Mouse (Mus musculus) embryonic facial prominence, embryonic 10.5 days (tissue): ENCODE data around the gene Nsmf. TPM values are rescaled to one million over a fixed set of nuclear protein-coding genes. Genes with fewer than 3 reads are reported as not detected.
A peak's percentile ranks its signal among the peaks of the same experiment; 100 is the strongest.

Source experiments
- DNase-seq: peaks from one replicate; pipeline ENCODE4 v3.0.0-alpha.2; 2017; ENCODE audit warnings: low spot score
- H3K27ac ChIP-seq: fragments of 300-500 bp; sonication (generic); replicated peaks from 2 replicates; pipeline ENCODE4 v1.5.1; 2016; ENCODE audit warnings: mild to moderate bottlenecking
- H3K27me3 ChIP-seq: fragments of 300-500 bp; sonication (generic); replicated peaks from 2 replicates; pipeline ENCODE4 v1.6.1; 2016; ENCODE audit warnings: low read depth, mild to moderate bottlenecking; ENCODE audit not compliant: poor library complexity, severe bottlenecking
- H3K36me3 ChIP-seq: fragments of 300-500 bp; sonication (generic); replicated peaks from 2 replicates; pipeline ENCODE4 v1.6.1; 2016; ENCODE audit warnings: mild to moderate bottlenecking, moderate library complexity
- H3K4me1 ChIP-seq: fragments of 300-500 bp; sonication (generic); 2 replicates; pipeline ENCODE4 v1.6.1; 2016
- H3K4me3 ChIP-seq: fragments of 300-500 bp; sonication (generic); 2 replicates; pipeline ENCODE4 v1.5.1; 2016; ENCODE audit warnings: mild to moderate bottlenecking, moderate library complexity
- H3K9me3 ChIP-seq: fragments of 300-500 bp; sonication (generic); 2 replicates; pipeline ENCODE4 v1.6.1; 2016; ENCODE audit warnings: mild to moderate bottlenecking
- WGBS: fragments of 180-500 bp; shearing (Covaris S2); methylation state at CpG from one replicate; pipeline ENCODE4 v1.1.7; 2016; 5-methylcytosine and 5-hydroxymethylcytosine counted together
- polyA plus RNA-seq: library from polyadenylated mRNA; unstranded; fragments of >200 nt; fragmentation: Nextera tagmentation; extraction: Ambion mirVana; gene quantifications from 2 replicates; pipeline ENCODE4 v1.2.1, GENCODE M21; 2016

The Nsmf gene
- polyA plus RNA-seq, result 67.3 and 68.6 TPM in 2 replicates

DNA sequence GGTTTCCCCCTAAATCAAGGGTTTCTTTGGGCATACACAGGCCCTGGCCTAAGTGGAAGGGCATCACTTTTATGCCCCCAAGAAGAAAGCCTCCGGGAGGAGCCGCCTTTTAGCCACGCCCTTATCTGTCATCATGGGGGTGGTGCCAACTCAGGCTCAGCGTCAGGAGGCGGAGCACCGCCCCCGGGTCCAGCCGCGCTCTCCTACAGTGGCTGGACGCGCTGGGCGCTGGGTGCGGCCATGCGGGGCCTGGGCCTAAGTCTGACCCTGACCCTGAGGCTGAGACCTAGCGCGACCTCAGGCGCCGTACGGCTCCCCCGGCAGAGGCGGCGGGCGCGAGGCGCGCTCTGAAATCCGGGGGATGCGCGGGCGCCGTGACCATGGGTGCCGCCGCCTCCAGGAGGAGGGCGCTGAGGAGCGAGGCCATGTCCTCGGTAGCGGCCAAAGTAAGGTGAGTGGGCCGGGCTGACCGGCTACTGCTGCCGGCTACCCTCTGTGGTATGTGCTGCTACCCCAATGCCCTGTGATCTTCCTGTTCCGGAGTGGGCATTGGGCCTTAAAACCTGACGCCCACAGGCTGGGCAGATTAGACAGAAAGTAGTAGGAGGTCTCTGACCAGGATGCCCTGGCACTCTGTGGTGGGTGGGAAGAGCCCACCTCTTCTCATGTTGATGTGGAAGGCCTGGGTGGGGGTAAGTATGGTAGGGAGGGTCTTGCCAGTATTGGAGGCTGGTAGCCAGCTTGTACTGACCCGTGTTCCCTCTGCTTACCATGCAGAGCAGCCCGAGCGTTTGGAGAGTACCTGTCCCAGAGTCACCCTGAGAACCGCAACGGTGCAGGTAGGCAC is at the start of gene Nsmf:
Gene Nsmf (plus strand): TSS at position 135 of the 847 bp plus-strand sequence.
- Histone ChIP-seq H3K4me3 (peak within 1 kb of the TSS; percentile 95), H3K27ac (peak within 1 kb of the TSS; percentile 92), H3K9me3 (no peaks in the 10 kb centered on the region), H3K27me3 (no peaks in the 10 kb centered on the region), H3K36me3 (peaks cover 40% of the 10 kb centered on the region), H3K4me1 (peaks cover 24% of the 10 kb centered on the region)
- peak; percentile 89 for DNase-seq
- 5% methylated on average over 47 of the region's 47 CpGs for WGBS

DNA sequence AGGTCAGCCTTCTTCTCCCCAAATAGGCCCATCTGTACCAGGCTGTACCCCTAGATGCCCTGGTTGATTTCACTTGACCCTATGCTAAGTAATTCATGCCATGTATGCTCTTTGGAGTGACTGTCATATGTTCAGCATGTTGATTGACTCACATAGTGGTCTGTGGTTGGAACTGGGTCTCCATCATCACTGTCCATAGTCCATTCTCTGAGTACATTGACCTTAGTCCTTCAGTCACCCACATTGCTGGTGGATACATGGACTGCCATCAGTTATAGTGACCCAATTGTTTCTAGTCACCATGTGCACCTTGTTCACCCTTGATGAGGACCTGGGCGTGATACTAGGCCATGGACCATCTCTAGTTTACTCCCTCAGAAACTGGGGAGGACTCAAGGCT is 47.4 kb upstream of the Nsmf start:
- 84% methylated on average over 1 of the region's 1 CpGs for WGBS
- DNase-seq, result no peak
- Histone ChIP-seq H3K4me1 (no peaks in the 10 kb centered on the region), H3K36me3 (no peaks in the 10 kb centered on the region), H3K9me3 (no peaks in the 10 kb centered on the region), H3K4me3 (no peak overlapping the region), H3K27me3 (no peaks in the 10 kb centered on the region), H3K27ac (no peak overlapping the region)

DNA sequence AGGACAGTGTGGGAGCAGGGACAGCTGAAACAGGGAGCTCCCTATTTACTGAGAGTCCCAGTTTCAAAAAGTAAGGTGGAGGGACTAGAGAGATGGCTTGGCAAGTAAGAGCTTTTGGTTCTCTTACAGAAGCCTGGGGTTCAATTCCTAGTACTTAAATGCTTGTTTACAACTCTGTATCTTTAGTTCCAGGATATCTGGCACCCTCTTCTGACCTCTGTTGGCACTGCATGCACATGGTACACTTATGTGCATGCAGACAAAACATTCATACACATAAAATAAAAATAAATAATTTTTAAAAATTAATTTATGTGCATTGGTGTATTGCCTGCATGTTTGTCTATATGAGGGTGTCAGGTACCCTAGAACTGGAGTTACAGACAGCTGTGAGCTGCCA is 45.9 kb upstream of the Nsmf start:
- Histone ChIP-seq H3K9me3 (no peaks in the 10 kb centered on the region), H3K4me3 (no peak overlapping the region), H3K27ac (no peak overlapping the region), H3K27me3 (no peaks in the 10 kb centered on the region), H3K36me3 (no peaks in the 10 kb centered on the region), H3K4me1 (no peaks in the 10 kb centered on the region)
- no peak for DNase-seq

DNA sequence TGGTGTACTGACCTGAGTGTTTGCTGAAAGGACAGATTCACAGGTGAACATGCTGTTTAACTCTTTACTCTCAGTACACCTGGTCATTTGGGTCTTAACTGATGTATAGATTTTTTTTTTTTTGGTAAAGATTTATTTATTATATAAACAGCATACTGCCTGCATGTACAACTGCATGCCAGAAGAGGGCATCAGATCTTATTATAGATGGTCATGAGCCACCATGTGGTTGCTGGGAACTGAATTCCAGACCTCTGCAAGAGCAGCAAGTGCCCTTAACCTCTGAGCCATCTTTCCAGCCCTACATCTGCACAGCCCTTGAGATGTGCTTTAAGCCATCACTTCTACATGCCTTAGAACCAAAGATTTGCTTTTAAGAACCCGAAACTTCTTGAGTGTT is 31.5 kb upstream of the Nsmf start:
- no peak for DNase-seq
- no peaks in the 10 kb centered on the region for H3K9me3 ChIP-seq
- no peaks in the 10 kb centered on the region for H3K27me3 ChIP-seq
- H3K4me3 ChIP-seq, result no peak overlapping the region
- peaks cover 7% of the 10 kb centered on the region; the same call in 1 of the 2 replicates for H3K4me1 ChIP-seq
- no peaks in the 10 kb centered on the region; the same call in 1 of the 2 replicates for H3K36me3 ChIP-seq
- 96% methylated on average over 1 of the region's 1 CpGs for WGBS
- H3K27ac ChIP-seq, result no peak overlapping the region

DNA sequence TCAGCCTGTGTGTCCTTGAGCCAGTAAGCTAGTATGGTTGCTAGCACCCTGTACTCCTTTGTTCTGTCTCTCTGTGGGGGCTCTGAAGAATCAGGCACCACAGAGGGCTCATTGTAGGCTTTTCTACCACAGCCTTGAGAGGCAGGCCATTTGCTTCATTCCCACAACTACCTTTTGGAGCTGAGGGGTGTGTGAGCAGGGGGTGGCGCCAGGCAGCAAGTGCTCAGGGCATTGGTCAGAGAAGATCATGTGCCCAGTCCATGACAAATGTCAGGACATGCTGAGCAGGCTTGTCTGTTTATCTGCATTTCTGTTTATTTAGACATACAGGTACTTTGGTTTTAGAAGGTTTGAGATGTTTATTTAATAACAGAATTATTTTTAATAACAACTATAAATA is 29.0 kb upstream of the Nsmf start:
- Histone ChIP-seq H3K9me3 (no peaks in the 10 kb centered on the region), H3K36me3 (no peaks in the 10 kb centered on the region), H3K4me3 (no peak overlapping the region), H3K27me3 (no peaks in the 10 kb centered on the region), H3K27ac (no peak overlapping the region), H3K4me1 (peaks cover 7% of the 10 kb centered on the region; the same call in 1 of the 2 replicates)
- DNase-seq, result no peak
- WGBS, result 85% methylated on average over 1 of the region's 1 CpGs

DNA sequence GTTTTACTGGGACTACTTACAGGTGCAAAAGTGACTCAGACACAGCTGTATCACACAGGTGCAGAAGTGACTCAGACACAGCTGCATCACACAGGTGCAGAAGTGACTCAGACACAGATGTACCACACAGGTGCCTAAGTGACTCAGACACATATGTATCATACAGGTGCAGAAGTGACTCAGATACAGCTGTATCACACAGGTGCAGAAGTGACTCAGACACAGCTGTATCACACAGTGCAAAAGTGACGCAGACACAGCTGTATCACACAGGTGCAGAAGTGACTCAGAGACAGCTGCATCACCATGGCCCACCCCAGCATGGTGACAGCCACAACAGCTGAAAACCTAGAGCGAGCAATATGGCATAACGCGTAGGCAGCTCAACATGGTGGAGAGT is 19.2 kb upstream of the Nsmf start:
- no peak overlapping the region for H3K27ac ChIP-seq
- no peak for DNase-seq
- H3K27me3 ChIP-seq, result no peaks in the 10 kb centered on the region
- no peaks in the 10 kb centered on the region for H3K36me3 ChIP-seq
- 98% methylated on average over 4 of the region's 4 CpGs for WGBS
- H3K4me3 ChIP-seq, result no peak overlapping the region
- no peaks in the 10 kb centered on the region for H3K9me3 ChIP-seq
- H3K4me1 ChIP-seq, result no peaks in the 10 kb centered on the region

DNA sequence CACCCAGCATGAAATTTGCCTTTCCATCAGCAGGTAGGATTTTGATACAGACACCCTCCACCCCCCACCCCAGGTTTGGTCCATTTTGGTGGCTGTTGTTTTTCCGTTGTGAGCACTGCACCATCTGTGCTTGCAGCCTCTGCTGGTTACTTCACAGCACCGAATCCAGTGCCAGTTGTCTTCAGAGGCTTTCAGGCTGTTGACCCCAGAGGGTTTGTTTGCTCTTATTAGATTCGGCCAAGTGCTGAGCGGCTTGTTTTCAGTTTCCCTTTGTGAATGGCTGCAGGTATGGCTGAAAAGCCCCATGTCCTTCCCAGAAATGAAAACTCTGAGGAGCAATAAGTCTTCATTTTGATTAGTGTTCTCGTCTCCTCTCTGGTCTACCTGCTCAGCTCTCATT is 14.1 kb upstream of the Nsmf start:
- WGBS, result 83% methylated on average over 5 of the region's 5 CpGs
- DNase-seq, result no peak

DNA sequence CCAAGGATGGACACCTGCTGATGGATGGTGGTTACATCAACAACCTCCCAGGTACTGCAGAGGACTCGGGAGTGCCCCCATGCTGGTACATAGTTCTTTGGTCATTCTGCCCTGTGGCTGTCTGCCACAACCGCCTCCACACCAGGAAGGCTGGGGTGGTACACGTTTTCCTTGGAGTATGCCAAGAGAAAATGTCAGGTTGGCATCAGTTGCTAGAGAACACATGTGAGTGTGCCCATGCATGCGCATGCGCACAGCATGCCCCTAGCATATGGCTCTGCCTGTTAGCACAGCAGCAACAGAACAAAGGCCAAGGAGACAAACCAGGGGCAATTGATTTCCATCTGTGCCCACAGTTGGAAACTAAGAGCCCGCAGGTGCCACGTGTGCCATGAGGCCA is 3.2 kb upstream of the Nsmf start:
- WGBS, result 92% methylated on average over 7 of the region's 7 CpGs

More for the DNA sequence above, 14.1 kb upstream of the Nsmf start:
- H3K27me3 ChIP-seq, result no peaks in the 10 kb centered on the region
- H3K4me3 ChIP-seq, result no peak overlapping the region
- H3K36me3 ChIP-seq, result no peaks in the 10 kb centered on the region
- H3K27ac ChIP-seq, result no peak overlapping the region
- H3K4me1 ChIP-seq, result no peaks in the 10 kb centered on the region
- H3K9me3 ChIP-seq, result no peaks in the 10 kb centered on the region

DNA sequence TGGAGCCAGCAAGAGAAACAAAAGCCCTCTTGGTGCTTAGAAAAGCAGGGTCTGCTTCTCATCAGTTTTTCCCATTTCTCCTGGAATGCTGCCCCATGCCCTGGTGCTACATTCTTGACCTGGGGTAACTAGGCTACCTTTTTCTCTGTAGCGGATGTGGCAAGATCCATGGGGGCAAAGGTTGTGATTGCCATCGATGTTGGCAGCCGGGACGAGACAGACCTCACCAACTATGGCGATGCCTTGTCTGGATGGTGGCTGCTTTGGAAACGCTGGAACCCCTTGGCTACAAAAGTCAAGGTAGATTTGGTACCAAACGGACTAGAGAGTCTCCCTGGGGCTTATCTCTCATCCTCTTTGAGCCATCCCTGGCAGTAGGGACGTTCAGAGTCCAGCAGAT is 2.7 kb upstream of the Nsmf start:
- peaks cover 24% of the 10 kb centered on the region for H3K4me1 ChIP-seq
- H3K36me3 ChIP-seq, result peaks cover 13% of the 10 kb centered on the region
- 85% methylated on average over 8 of the region's 8 CpGs for WGBS
- no peak overlapping the region for H3K27ac ChIP-seq
- H3K9me3 ChIP-seq, result no peaks in the 10 kb centered on the region
- DNase-seq, result no peak
- H3K27me3 ChIP-seq, result no peaks in the 10 kb centered on the region
- H3K4me3 ChIP-seq, result no peak overlapping the region

More for the DNA sequence above, 3.2 kb upstream of the Nsmf start:
- Histone ChIP-seq H3K4me3 (no peak overlapping the region), H3K36me3 (peaks cover 9% of the 10 kb centered on the region; the same call in 1 of the 2 replicates), H3K27me3 (no peaks in the 10 kb centered on the region), H3K27ac (no peak overlapping the region), H3K9me3 (no peaks in the 10 kb centered on the region), H3K4me1 (peaks cover 22% of the 10 kb centered on the region)
- no peak for DNase-seq

DNA sequence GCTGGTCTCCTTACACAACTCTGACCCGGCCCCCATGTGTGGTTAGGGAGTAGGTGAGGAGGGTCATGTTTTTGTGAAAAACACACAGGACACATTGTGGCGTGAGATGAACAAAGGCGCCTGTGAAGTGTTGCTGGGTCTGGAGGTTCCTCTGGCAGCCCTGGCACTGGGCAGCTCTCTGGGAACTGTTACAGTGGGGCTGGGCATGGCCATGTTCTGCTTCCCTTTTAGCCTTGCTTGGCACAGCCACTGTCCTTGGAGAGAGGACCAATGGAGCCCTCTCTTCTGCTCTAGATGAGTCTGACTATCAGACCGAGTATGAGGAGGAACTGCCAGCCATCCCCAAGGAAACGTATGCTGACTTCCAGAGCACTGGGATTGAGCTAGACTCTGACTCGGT is 1.1 kb upstream of the Nsmf start:
- H3K4me3 ChIP-seq, result no peak overlapping the region
- DNase-seq, result no peak
- 95% methylated on average over 6 of the region's 6 CpGs for WGBS
- H3K36me3 ChIP-seq, result peaks cover 27% of the 10 kb centered on the region
- no peaks in the 10 kb centered on the region for H3K27me3 ChIP-seq
- H3K27ac ChIP-seq, result no peak overlapping the region
- no peaks in the 10 kb centered on the region for H3K9me3 ChIP-seq
- H3K4me1 ChIP-seq, result peaks cover 24% of the 10 kb centered on the region

DNA sequence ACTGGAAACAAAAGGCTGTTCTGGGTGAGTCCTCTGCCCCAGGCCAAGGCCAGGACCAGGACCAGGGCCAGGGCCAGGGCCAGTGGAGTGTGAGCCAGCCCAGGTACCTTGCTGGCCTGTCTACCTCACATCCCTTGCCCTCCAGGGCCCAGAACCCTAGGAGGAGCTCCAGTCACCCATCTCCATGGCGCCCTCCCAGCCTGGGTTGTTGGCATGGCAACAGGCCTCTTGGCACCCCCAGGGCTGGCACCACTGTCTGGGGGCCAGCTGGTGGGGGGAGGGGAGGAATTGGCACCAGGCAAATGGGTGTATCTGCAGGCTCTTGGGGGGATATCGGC is 882 bp downstream of the Nsmf start:
- Histone ChIP-seq H3K4me1 (peaks cover 24% of the 10 kb centered on the region), H3K36me3 (peaks cover 46% of the 10 kb centered on the region), H3K27me3 (no peaks in the 10 kb centered on the region), H3K27ac (peak overlapping the region; percentile 92), H3K9me3 (no peaks in the 10 kb centered on the region), H3K4me3 (peak overlapping the region; percentile 95)
- peak; percentile 25 for DNase-seq
- WGBS, result 74% methylated on average over 2 of the region's 2 CpGs

DNA sequence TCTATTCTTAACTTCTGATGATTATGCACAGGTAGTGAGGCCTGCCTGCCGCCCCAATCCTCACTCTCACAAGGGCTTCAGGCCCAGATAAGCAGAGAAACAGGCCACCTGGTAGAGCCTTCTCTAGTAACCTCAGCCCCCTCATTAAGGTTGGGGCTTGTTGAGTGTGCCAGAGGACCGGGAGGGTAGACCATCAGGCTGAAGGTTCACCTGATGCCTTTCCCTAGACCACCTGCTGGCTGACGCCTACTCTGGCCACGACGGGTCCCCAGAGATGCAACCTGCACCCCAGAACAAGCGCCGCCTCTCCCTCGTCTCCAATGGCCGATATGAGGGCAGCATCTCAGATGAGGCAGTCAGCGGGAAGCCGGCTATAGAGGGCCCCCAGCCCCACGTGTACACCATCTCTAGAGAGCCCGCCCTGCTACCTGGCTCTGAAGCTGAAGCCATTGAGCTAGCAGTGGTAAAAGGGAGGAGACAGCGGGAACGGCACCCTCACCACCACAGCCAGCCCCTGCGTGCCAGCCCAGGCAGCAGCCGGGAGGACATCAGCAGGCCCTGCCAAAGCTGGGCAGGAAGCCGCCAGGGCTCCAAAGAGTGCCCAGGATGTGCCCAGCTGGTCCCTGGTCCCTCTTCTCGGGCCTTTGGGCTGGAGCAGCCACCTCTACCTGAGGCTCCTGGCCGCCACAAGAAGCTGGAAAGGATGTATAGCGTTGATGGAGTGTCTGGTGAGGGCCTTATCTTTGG is 1.4 kb downstream of the Nsmf start:
- DNase-seq, result no peak
- Histone ChIP-seq H3K9me3 (no peaks in the 10 kb centered on the region), H3K4me3 (peak overlapping the region; percentile 95), H3K27me3 (no peaks in the 10 kb centered on the region), H3K36me3 (peaks cover 52% of the 10 kb centered on the region), H3K27ac (no peak overlapping the region), H3K4me1 (peaks cover 24% of the 10 kb centered on the region)
- 89% methylated on average over 21 of the region's 21 CpGs for WGBS

DNA sequence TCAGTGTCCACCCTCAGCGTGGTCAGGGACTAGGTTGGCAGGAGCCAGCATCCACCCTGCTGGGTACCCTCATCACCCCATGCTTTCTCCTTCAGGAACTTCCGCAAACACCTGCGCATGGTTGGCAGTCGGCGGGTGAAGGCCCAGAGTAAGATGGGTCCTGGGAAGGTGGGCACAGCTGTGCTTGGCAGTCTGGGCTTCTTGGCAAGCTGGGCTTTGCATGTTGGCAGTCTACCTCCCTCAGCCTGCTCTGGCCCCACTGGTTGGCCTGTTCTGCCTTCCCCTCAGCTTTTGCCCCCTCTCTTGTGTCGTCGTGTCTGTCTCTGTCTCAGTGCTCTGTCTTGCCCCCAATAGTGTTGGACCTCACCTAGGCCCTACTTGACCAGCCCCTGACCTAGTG is 4.8 kb downstream of the Nsmf start:
- H3K27ac ChIP-seq, result no peak overlapping the region
- H3K4me1 ChIP-seq, result peaks cover 21% of the 10 kb centered on the region
- H3K36me3 ChIP-seq, result peaks cover 76% of the 10 kb centered on the region
- 93% methylated on average over 7 of the region's 7 CpGs for WGBS
- no peaks in the 10 kb centered on the region for H3K27me3 ChIP-seq
- H3K9me3 ChIP-seq, result no peaks in the 10 kb centered on the region
- no peak for DNase-seq
- no peak overlapping the region for H3K4me3 ChIP-seq
